Mouse (Mus musculus): ENCODE results near the gene Ranbp9. TPM values are rescaled to one million over a fixed set of nuclear protein-coding genes. Genes with fewer than 3 reads are reported as not detected.
A peak's percentile ranks its signal among the peaks of the same experiment; 100 is the strongest.

Ranbp9 gene
- polyA plus RNA-seq, 1 experiment from 2014 or later: 7.1 TPM

- ATAC-seq (replicated peaks; ENCODE audit: low FRiP score) (no peak), DNase-seq (ENCODE audit: low spot score) (no peak)
- 92% methylated on average over 4 of the region's 4 CpGs for WGBS
- no peaks in the 10 kb centered on the region for H3K36me3 ChIP-seq (ENCODE audit: control insufficient read depth, insufficient read depth, low read length)
- no peaks in the 10 kb centered on the region for H3K4me1 ChIP-seq (replicated peaks; ENCODE audit: control insufficient read depth, insufficient read depth, low read length)
- no peak overlapping the region for H3K4me2 ChIP-seq
- no peak overlapping the region for H3K9ac ChIP-seq (ENCODE audit: low read depth, low read length)
- H3K27me3 ChIP-seq (replicated peaks; ENCODE audit: control insufficient read depth, insufficient read depth, low read length): no peaks in the 10 kb centered on the region
- H3K27ac ChIP-seq (ENCODE audit: low read depth, low read length): no peak overlapping the region
- no peak overlapping the region for H3K4me3 ChIP-seq (ENCODE audit: low read depth, low read length)
- no peaks in the 10 kb centered on the region for H3K9me3 ChIP-seq (ENCODE audit: control insufficient read depth, low read length)
Measured at GRCm38 (mm10) chr13:43428436-43428835, 52.6 kb downstream of the Ranbp9 start.

GRCm38 (mm10) chr13:43415249-43415648, 65.8 kb downstream of the Ranbp9 start:
- 81% methylated on average over 1 of the region's 1 CpGs for WGBS
- no peaks in the 10 kb centered on the region for H3K4me1 ChIP-seq (replicated peaks; ENCODE audit: control insufficient read depth, insufficient read depth, low read length)
- no peak overlapping the region for H3K9ac ChIP-seq (ENCODE audit: low read depth, low read length)
- no peak overlapping the region for H3K4me3 ChIP-seq (ENCODE audit: low read depth, low read length)
- no peak overlapping the region for H3K27ac ChIP-seq (ENCODE audit: low read depth, low read length)
- no peak for DNase-seq (ENCODE audit: low spot score)
- no peak for ATAC-seq (replicated peaks; ENCODE audit: low FRiP score)
- no peak overlapping the region for H3K4me2 ChIP-seq
- H3K27me3 ChIP-seq (replicated peaks; ENCODE audit: control insufficient read depth, insufficient read depth, low read length): no peaks in the 10 kb centered on the region
- peaks cover 21% of the 10 kb centered on the region for H3K36me3 ChIP-seq (ENCODE audit: control insufficient read depth, insufficient read depth, low read length)
- no peaks in the 10 kb centered on the region for H3K9me3 ChIP-seq (ENCODE audit: control insufficient read depth, low read length)

GRCm38 (mm10) chr13:43413611-43414010, 67.5 kb downstream of the Ranbp9 start:
- no peaks in the 10 kb centered on the region for H3K27me3 ChIP-seq (replicated peaks; ENCODE audit: control insufficient read depth, insufficient read depth, low read length)
- no peaks in the 10 kb centered on the region for H3K4me1 ChIP-seq (replicated peaks; ENCODE audit: control insufficient read depth, insufficient read depth, low read length)
- H3K36me3 ChIP-seq (ENCODE audit: control insufficient read depth, insufficient read depth, low read length): peaks cover 15% of the 10 kb centered on the region; the same call in 1 of the 2 replicates
- no peak overlapping the region for H3K9ac ChIP-seq (ENCODE audit: low read depth, low read length)
- no peak overlapping the region for H3K27ac ChIP-seq (ENCODE audit: low read depth, low read length)
- no peak overlapping the region for H3K4me2 ChIP-seq
- WGBS: 91% methylated on average over 2 of the region's 2 CpGs
- DNase-seq (ENCODE audit: low spot score): no peak
- ATAC-seq (replicated peaks; ENCODE audit: low FRiP score): no peak
- H3K9me3 ChIP-seq (ENCODE audit: control insufficient read depth, low read length): no peaks in the 10 kb centered on the region
- H3K4me3 ChIP-seq (ENCODE audit: low read depth, low read length): no peak overlapping the region

- no peak for ATAC-seq (replicated peaks; ENCODE audit: low FRiP score)
Measured at GRCm38 (mm10) chr13:43412311-43412710, 68.8 kb downstream of the Ranbp9 start.

GRCm38 (mm10) chr13:43399576-43399975, 81.5 kb downstream of the Ranbp9 start:
- WGBS: 75% methylated on average over 5 of the region's 5 CpGs

More at GRCm38 (mm10) chr13:43412311-43412710, 68.8 kb downstream of the Ranbp9 start:
- WGBS: 86% methylated on average over 7 of the region's 7 CpGs
- Histone ChIP-seq H3K27me3 (replicated peaks; ENCODE audit: control insufficient read depth, insufficient read depth, low read length) (no peaks in the 10 kb centered on the region), H3K27ac (ENCODE audit: low read depth, low read length) (no peak overlapping the region), H3K4me3 (ENCODE audit: low read depth, low read length) (no peak overlapping the region), H3K4me2 (no peak overlapping the region), H3K9ac (ENCODE audit: low read depth, low read length) (no peak overlapping the region), H3K36me3 (ENCODE audit: control insufficient read depth, insufficient read depth, low read length) (peaks cover 15% of the 10 kb centered on the region; the same call in 1 of the 2 replicates), H3K4me1 (replicated peaks; ENCODE audit: control insufficient read depth, insufficient read depth, low read length) (no peaks in the 10 kb centered on the region), H3K9me3 (ENCODE audit: control insufficient read depth, low read length) (no peaks in the 10 kb centered on the region)
- DNase-seq (ENCODE audit: low spot score): no peak

GRCm38 (mm10) chr13:43398297-43399080, 82.6 kb downstream of the Ranbp9 start, which contains the start of gene Nol7:
TSS of gene Nol7 (plus strand) at chr13:43398390.
- Histone ChIP-seq H3K4me1 (replicated peaks; ENCODE audit: control insufficient read depth, insufficient read depth, low read length) (peaks cover 5% of the 10 kb centered on the region), H3K9ac (ENCODE audit: low read depth, low read length) (peak within 1 kb of the TSS; percentile 94), H3K4me3 (ENCODE audit: low read depth, low read length) (peak within 1 kb of the TSS; percentile 89), H3K9me3 (ENCODE audit: control insufficient read depth, low read length) (no peaks in the 10 kb centered on the region), H3K27me3 (replicated peaks; ENCODE audit: control insufficient read depth, insufficient read depth, low read length) (no peaks in the 10 kb centered on the region), H3K27ac (ENCODE audit: low read depth, low read length) (peak within 1 kb of the TSS; percentile 91), H3K36me3 (ENCODE audit: control insufficient read depth, insufficient read depth, low read length) (peaks cover 6% of the 10 kb centered on the region), H3K4me2 (peak within 1 kb of the TSS; percentile 77)
- DNase-seq (ENCODE audit: low spot score) (peak; percentile 98), ATAC-seq (replicated peaks; ENCODE audit: low FRiP score) (peak; percentile 94)
- WGBS: 1% methylated on average over 72 of the region's 72 CpGs

More at GRCm38 (mm10) chr13:43399576-43399975, 81.5 kb downstream of the Ranbp9 start:
- peak overlapping the region; percentile 89 for H3K4me3 ChIP-seq (ENCODE audit: low read depth, low read length)
- H3K27me3 ChIP-seq (replicated peaks; ENCODE audit: control insufficient read depth, insufficient read depth, low read length): no peaks in the 10 kb centered on the region
- DNase-seq (ENCODE audit: low spot score) (no peak), ATAC-seq (replicated peaks; ENCODE audit: low FRiP score) (no peak)
- H3K36me3 ChIP-seq (ENCODE audit: control insufficient read depth, insufficient read depth, low read length): peaks cover 6% of the 10 kb centered on the region
- H3K9me3 ChIP-seq (ENCODE audit: control insufficient read depth, low read length): no peaks in the 10 kb centered on the region
- H3K27ac ChIP-seq (ENCODE audit: low read depth, low read length): no peak overlapping the region
- H3K4me2 ChIP-seq: peak overlapping the region; percentile 77
- H3K9ac ChIP-seq (ENCODE audit: low read depth, low read length): no peak overlapping the region
- H3K4me1 ChIP-seq (replicated peaks; ENCODE audit: control insufficient read depth, insufficient read depth, low read length): peaks cover 5% of the 10 kb centered on the region

- peak overlapping the region; percentile 89 for H3K4me3 ChIP-seq (ENCODE audit: low read depth, low read length)
- no peaks in the 10 kb centered on the region for H3K9me3 ChIP-seq (ENCODE audit: control insufficient read depth, low read length)
- H3K4me1 ChIP-seq (replicated peaks; ENCODE audit: control insufficient read depth, insufficient read depth, low read length): peaks cover 5% of the 10 kb centered on the region
- 54% methylated on average over 12 of the region's 17 CpGs for WGBS
- DNase-seq (ENCODE audit: low spot score) (no peak), ATAC-seq (replicated peaks; ENCODE audit: low FRiP score) (no peak; the same call in 1 of the 2 replicates)
- H3K4me2 ChIP-seq: peak overlapping the region; percentile 77
- peaks cover 4% of the 10 kb centered on the region for H3K36me3 ChIP-seq (ENCODE audit: control insufficient read depth, insufficient read depth, low read length)
- H3K9ac ChIP-seq (ENCODE audit: low read depth, low read length): no peak overlapping the region
- H3K27me3 ChIP-seq (replicated peaks; ENCODE audit: control insufficient read depth, insufficient read depth, low read length): no peaks in the 10 kb centered on the region
- H3K27ac ChIP-seq (ENCODE audit: low read depth, low read length): peak overlapping the region; percentile 91; the same call in 1 of the 2 replicates
Measured at GRCm38 (mm10) chr13:43397700-43398296, 83.3 kb downstream of the Ranbp9 start.

GRCm38 (mm10) chr13:43385321-43385720, 95.8 kb downstream of the Ranbp9 start:
- Histone ChIP-seq H3K9me3 (ENCODE audit: control insufficient read depth, low read length) (no peaks in the 10 kb centered on the region), H3K9ac (ENCODE audit: low read depth, low read length) (no peak overlapping the region), H3K4me1 (replicated peaks; ENCODE audit: control insufficient read depth, insufficient read depth, low read length) (no peaks in the 10 kb centered on the region), H3K4me3 (ENCODE audit: low read depth, low read length) (no peak overlapping the region), H3K36me3 (ENCODE audit: control insufficient read depth, insufficient read depth, low read length) (no peaks in the 10 kb centered on the region; the same call in 1 of the 2 replicates), H3K27ac (ENCODE audit: low read depth, low read length) (no peak overlapping the region), H3K4me2 (no peak overlapping the region), H3K27me3 (replicated peaks; ENCODE audit: control insufficient read depth, insufficient read depth, low read length) (no peaks in the 10 kb centered on the region)
- no peak for DNase-seq (ENCODE audit: low spot score)
- WGBS: 92% methylated on average over 10 of the region's 10 CpGs
- no peak for ATAC-seq (replicated peaks; ENCODE audit: low FRiP score)
